In the genomic region with DNA sequence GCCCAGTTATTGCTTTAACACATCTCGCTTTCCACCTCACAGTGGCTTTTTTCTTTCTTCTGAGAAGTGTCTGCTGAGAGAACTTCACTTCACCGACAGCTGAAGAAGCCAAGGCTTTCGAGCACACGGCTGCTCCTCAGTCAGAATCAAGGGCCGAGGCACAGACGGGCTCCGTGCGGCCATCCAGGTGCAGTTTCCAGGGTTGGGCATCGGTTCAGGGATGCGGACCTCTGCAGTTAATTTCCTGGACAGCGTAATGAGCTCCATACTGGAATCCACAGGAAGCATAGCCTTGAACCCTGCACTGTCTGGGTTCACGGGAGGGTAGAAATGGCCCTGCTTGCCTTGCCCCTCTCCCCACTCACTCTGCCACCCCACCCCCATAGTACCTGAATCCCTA, we compare ENCODE assay signal across 25 mouse cellular contexts. TPM values are rescaled to one million over a fixed set of nuclear protein-coding genes. Genes with fewer than 3 reads are reported as not detected.
DNase-seq lines count a peak whose midpoint lies in the region; ATAC-seq and TF ChIP-seq lines count a peak whose summit lies in the region.
"Had no signal": no experiment of that assay in that cellular context is flagged by ENCODE, and none has a peak within 500 bp of the region (broad histone marks: within the 10 kb centered on the region; RNA-seq: fewer than 3 reads in every experiment).

No protein-coding gene starts in this region.

- H3K4me3 ChIP-seq in forebrain, embryonic 15.5 days = no peak overlapping the region
- no peak overlapping the region for H3K4me3 ChIP-seq in forebrain, embryonic 12.5 days (replicated peaks)
- no peak overlapping the region for H3K4me3 ChIP-seq in left cerebral cortex, adult 2 months
- no peak overlapping the region for H3K4me3 ChIP-seq in embryonic facial prominence, embryonic 13.5 days
- no peak overlapping the region for H3K4me3 ChIP-seq in limb, embryonic 14.5 days (replicated peaks; ENCODE audit: low read length)
- H3K4me3 ChIP-seq: heart, embryonic 13.5 days; hindbrain, embryonic 15.5 days; layer of hippocampus, adult 2 months; liver, embryonic 12.5 days; midbrain, embryonic 15.5 days; neural tube, embryonic 15.5 days had no signal

- H3K4me2 ChIP-seq in forebrain, embryonic 15.5 days (replicated peaks) = no peak overlapping the region
- no peak overlapping the region for H3K4me2 ChIP-seq in forebrain, embryonic 12.5 days
- no peak overlapping the region for H3K4me2 ChIP-seq in embryonic facial prominence, embryonic 13.5 days
- H3K4me2 ChIP-seq in limb, embryonic 14.5 days (replicated peaks; ENCODE audit: low read depth, low read length, severe bottlenecking) = no peak overlapping the region
- H3K4me2 ChIP-seq: heart, embryonic 13.5 days; hindbrain, embryonic 15.5 days; liver, embryonic 12.5 days; midbrain, embryonic 15.5 days; neural tube, embryonic 15.5 days had no signal

- no peak for DNase-seq in left cerebral cortex, adult 2 months (ENCODE audit: extremely low spot score in 1 of 2, low spot score in 2 of 2)
- no peak for DNase-seq in left cerebral cortex, postnatal 14 days (ENCODE audit: low spot score in 2 of 2)
- DNase-seq in limb, embryonic 14.5 days (ENCODE audit: low spot score) = no peak
- DNase-seq in urinary bladder, postnatal 4 days (ENCODE audit: low spot score in 2 of 2) = no peak
- DNase-seq: adrenal gland, postnatal 25 days; cerebellum, adult 11-12 months; gastrocnemius, postnatal 10 days; heart, postnatal 10 days; kidney, adult 2 months; kidney, postnatal 36 days; liver, postnatal 0 days; lung, postnatal 10 days; retina, postnatal 1 day; right cerebral cortex, postnatal 14 days; thymus, postnatal 4 days had no signal

- 94% methylated on average over 12 of the region's 12 CpGs for WGBS in forebrain, embryonic 15.5 days
- WGBS in forebrain, embryonic 12.5 days = 89% methylated on average over 12 of the region's 12 CpGs
- whole genome bisulfite sequencing in embryonic facial prominence, embryonic 13.5 days = 55% methylated on average over 12 of the region's 12 CpGs
- 52% methylated on average over 12 of the region's 12 CpGs for WGBS in limb, embryonic 14.5 days

- 0 out of 2 replicates have a peak overlapping the region, but pooled peaks have one; percentile 41 for H3K27ac ChIP-seq in forebrain, embryonic 15.5 days (replicated peaks)
- no peak overlapping the region for H3K27ac ChIP-seq in forebrain, embryonic 12.5 days
- H3K27ac ChIP-seq in left cerebral cortex, adult 2 months = peak overlapping the region; percentile 70
- peak overlapping the region; percentile 65 for H3K27ac ChIP-seq in embryonic facial prominence, embryonic 13.5 days
- 0 out of 2 replicates have a peak overlapping the region, but pooled peaks have one; percentile 14 for H3K27ac ChIP-seq in limb, embryonic 14.5 days (replicated peaks; ENCODE audit: low read depth, low read length)
- H3K27ac ChIP-seq: heart, embryonic 13.5 days; hindbrain, embryonic 15.5 days; layer of hippocampus, adult 2 months; liver, embryonic 12.5 days; macrophage; midbrain, embryonic 15.5 days; neural tube, embryonic 15.5 days had no signal

- H3K27me3 ChIP-seq in forebrain, embryonic 15.5 days = no peaks in the 10 kb centered on the region
- H3K27me3 ChIP-seq in forebrain, embryonic 12.5 days = no peaks in the 10 kb centered on the region
- H3K27me3 ChIP-seq in embryonic facial prominence, embryonic 13.5 days = no peaks in the 10 kb centered on the region
- no peaks in the 10 kb centered on the region for H3K27me3 ChIP-seq in limb, embryonic 14.5 days (ENCODE audit: control insufficient read depth, insufficient read depth, low read length)
- H3K27me3 ChIP-seq: heart, embryonic 13.5 days; hindbrain, embryonic 15.5 days; liver, embryonic 12.5 days; midbrain, embryonic 15.5 days; neural tube, embryonic 15.5 days had no signal

- no peak for ATAC-seq in forebrain, embryonic 15.5 days (replicated peaks)
- ATAC-seq in forebrain, embryonic 12.5 days (ENCODE audit: low FRiP score) = no peak
- no peak for ATAC-seq in embryonic facial prominence, embryonic 13.5 days (ENCODE audit: insufficient number of reproducible peaks, insufficient read depth, low FRiP score, low TSS enrichment, low read depth)
- ATAC-seq in limb, embryonic 14.5 days (ENCODE audit: low FRiP score, low read depth) = no peak
- ATAC-seq: liver, embryonic 12.5 days; liver, postnatal 0 days; midbrain, embryonic 15.5 days had no signal

- H3K9ac ChIP-seq in forebrain, embryonic 15.5 days (replicated peaks) = no peak overlapping the region
- no peak overlapping the region for H3K9ac ChIP-seq in forebrain, embryonic 12.5 days
- no peak overlapping the region for H3K9ac ChIP-seq in embryonic facial prominence, embryonic 13.5 days
- H3K9ac ChIP-seq in limb, embryonic 14.5 days (ENCODE audit: low read depth, low read length, severe bottlenecking) = no peak overlapping the region
- H3K9ac ChIP-seq: heart, embryonic 13.5 days; hindbrain, embryonic 15.5 days; liver, embryonic 12.5 days; liver, postnatal 0 days; midbrain, embryonic 15.5 days; neural tube, embryonic 15.5 days had no signal

- TF ChIP-seq POLR2A in limb, embryonic 14.5 days (IDR thresholded peaks at IDR 0.05; ENCODE audit: borderline replicate concordance, extremely low read depth, insufficient read depth, insufficient read length) = no peak

- peaks cover 33% of the 10 kb centered on the region for H3K4me1 ChIP-seq in forebrain, embryonic 15.5 days
- H3K4me1 ChIP-seq in forebrain, embryonic 12.5 days = peaks cover 36% of the 10 kb centered on the region
- peaks cover 31% of the 10 kb centered on the region for H3K4me1 ChIP-seq in embryonic facial prominence, embryonic 13.5 days
- H3K4me1 ChIP-seq in limb, embryonic 14.5 days (ENCODE audit: control insufficient read depth, insufficient read depth, low read length) = peaks cover 9% of the 10 kb centered on the region
- H3K4me1 ChIP-seq: heart, embryonic 13.5 days; liver, embryonic 12.5 days had no signal

- H3K9me3 ChIP-seq in forebrain, embryonic 15.5 days = no peaks in the 10 kb centered on the region
- no peaks in the 10 kb centered on the region for H3K9me3 ChIP-seq in forebrain, embryonic 12.5 days
- no peaks in the 10 kb centered on the region for H3K9me3 ChIP-seq in embryonic facial prominence, embryonic 13.5 days
- no peaks in the 10 kb centered on the region for H3K9me3 ChIP-seq in limb, embryonic 14.5 days (ENCODE audit: control insufficient read depth, low read length)
- H3K9me3 ChIP-seq: heart, embryonic 13.5 days; hindbrain, embryonic 15.5 days; liver, embryonic 12.5 days; midbrain, embryonic 15.5 days; neural tube, embryonic 15.5 days had no signal

- no peaks in the 10 kb centered on the region for H3K36me3 ChIP-seq in forebrain, embryonic 15.5 days
- H3K36me3 ChIP-seq in forebrain, embryonic 12.5 days (replicated peaks) = peaks cover 28% of the 10 kb centered on the region; the same call in 1 of the 2 replicates
- no peaks in the 10 kb centered on the region for H3K36me3 ChIP-seq in embryonic facial prominence, embryonic 13.5 days
- H3K36me3 ChIP-seq in limb, embryonic 14.5 days (ENCODE audit: control insufficient read depth, insufficient read depth, low read length) = no peaks in the 10 kb centered on the region
- H3K36me3 ChIP-seq: hindbrain, embryonic 15.5 days; liver, embryonic 12.5 days; midbrain, embryonic 15.5 days; neural tube, embryonic 15.5 days had no signal

- no peak for TF ChIP-seq CTCF in left cerebral cortex, adult 2 months (IDR thresholded peaks at IDR 0.05)

- intact Hi-C loops in left cerebral cortex, adult 2 months (cut with DNase I) = no loop called here
- intact Hi-C loops in left cerebral cortex, postnatal 14 days (cut with DNase I) = no loop called here

RNA-seq across cellular contexts. Expression of gene Gm4353, which starts 39.6 kb away (rescaled TPM):
- 0.55 and 1.0 TPM in 2 replicates for polyA plus RNA-seq in forebrain, embryonic 15.5 days (2015; fragmentation: Nextera tagmentation; extraction: Ambion mirVana)
- polyA plus RNA-seq in forebrain, embryonic 12.5 days (2016; fragmentation: Nextera tagmentation; extraction: Ambion mirVana) = 0.68 TPM in 2 replicates
- 1 to 10 TPM; 2.5 to 2.8 TPM for total RNA-seq in left cerebral cortex, adult 2 months (2021)
- total RNA-seq in left cerebral cortex, postnatal 14 days (2021) = 1 to 10 TPM; 3.1 to 3.6 TPM
- 1.7 and 2.9 TPM in 2 replicates for polyA plus RNA-seq in embryonic facial prominence, embryonic 13.5 days (2015; fragmentation: Nextera tagmentation; extraction: Ambion mirVana)
- polyA plus RNA-seq in limb, embryonic 14.5 days (2012; rRNA removed) = 0.79 and 0.87 TPM in 2 replicates
- polyA plus RNA-seq in limb, embryonic 14.5 days (2014; fragmentation: Nextera tagmentation; extraction: Ambion mirVana) = 1.1 and 1.4 TPM in 2 replicates
